Mouse (Mus musculus): ENCODE measurements around the gene Bmp3. TPM values are rescaled to one million over a fixed set of nuclear protein-coding genes. Genes with fewer than 3 reads are reported as not detected.

Bmp3 gene
- polyA plus RNA-seq, 1 experiment from 2014 or later: 0.54 TPM

DNA sequence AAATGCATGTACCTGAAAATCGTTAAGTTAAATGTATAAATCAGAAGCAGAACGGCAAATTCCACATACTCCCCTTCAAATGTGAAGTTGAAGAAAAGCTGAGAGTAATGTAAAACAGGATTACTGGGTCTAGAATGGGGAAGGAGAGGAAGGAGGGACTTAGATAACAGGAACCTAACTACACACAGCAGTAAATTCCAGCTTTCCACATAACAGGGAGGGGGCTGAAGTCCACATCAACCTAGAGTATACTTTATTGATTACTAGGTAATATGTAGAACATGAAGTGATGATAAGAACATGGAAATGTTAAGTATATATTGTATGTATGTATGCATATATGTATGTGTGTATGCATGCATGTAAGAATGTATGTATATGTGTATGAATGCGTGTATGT lies 68.7 kb downstream of the Bmp3 start:
- Histone ChIP-seq H3K27me3 (ENCODE audit: control insufficient read depth, insufficient read depth, low read length) (no peaks in the 10 kb centered on the region), H3K4me3 (ENCODE audit: low read depth, low read length) (no peak overlapping the region), H3K4me1 (ENCODE audit: control insufficient read depth, insufficient read depth, low read length) (no peaks in the 10 kb centered on the region), H3K9me3 (replicated peaks; ENCODE audit: control insufficient read depth, low read length) (no peaks in the 10 kb centered on the region), H3K4me2 (no peak overlapping the region), H3K36me3 (ENCODE audit: control insufficient read depth, insufficient read depth, low read length) (no peaks in the 10 kb centered on the region), H3K9ac (ENCODE audit: low read depth, low read length) (no peak overlapping the region), H3K27ac (ENCODE audit: low read depth, low read length) (no peak overlapping the region)
- WGBS (ENCODE audit: insufficient replicate concordance): 82% methylated on average over 3 of the region's 3 CpGs
- ATAC-seq (replicated peaks; ENCODE audit: insufficient number of reproducible peaks, low FRiP score, low TSS enrichment): no peak

Other genes starting within 250 kb of the Bmp3 start
- gene Prkg2, start 182.9 kb downstream of the Bmp3 start, polyA plus RNA-seq (2014; fragmentation: Nextera tagmentation; extraction: Ambion mirVana): 0.54 and 0.77 TPM in 2 replicates